Mouse (Mus musculus) bone marrow macrophage, adult 2 months (primary cell): ENCODE measurements around the gene Nppb.

ENCODE experiments used
- CTCF ChIP-seq: IDR thresholded peaks from 2 replicates; pipeline ENCODE4 v1.5.1; 2012; ENCODE audit warnings: low read depth, mild to moderate bottlenecking, low read length, moderate library complexity
- POLR2A ChIP-seq: IDR thresholded peaks from 2 replicates; pipeline ENCODE4 v1.6.1; 2012; ENCODE audit warnings: mild to moderate bottlenecking, low read depth, low read length, borderline replicate concordance

DNA sequence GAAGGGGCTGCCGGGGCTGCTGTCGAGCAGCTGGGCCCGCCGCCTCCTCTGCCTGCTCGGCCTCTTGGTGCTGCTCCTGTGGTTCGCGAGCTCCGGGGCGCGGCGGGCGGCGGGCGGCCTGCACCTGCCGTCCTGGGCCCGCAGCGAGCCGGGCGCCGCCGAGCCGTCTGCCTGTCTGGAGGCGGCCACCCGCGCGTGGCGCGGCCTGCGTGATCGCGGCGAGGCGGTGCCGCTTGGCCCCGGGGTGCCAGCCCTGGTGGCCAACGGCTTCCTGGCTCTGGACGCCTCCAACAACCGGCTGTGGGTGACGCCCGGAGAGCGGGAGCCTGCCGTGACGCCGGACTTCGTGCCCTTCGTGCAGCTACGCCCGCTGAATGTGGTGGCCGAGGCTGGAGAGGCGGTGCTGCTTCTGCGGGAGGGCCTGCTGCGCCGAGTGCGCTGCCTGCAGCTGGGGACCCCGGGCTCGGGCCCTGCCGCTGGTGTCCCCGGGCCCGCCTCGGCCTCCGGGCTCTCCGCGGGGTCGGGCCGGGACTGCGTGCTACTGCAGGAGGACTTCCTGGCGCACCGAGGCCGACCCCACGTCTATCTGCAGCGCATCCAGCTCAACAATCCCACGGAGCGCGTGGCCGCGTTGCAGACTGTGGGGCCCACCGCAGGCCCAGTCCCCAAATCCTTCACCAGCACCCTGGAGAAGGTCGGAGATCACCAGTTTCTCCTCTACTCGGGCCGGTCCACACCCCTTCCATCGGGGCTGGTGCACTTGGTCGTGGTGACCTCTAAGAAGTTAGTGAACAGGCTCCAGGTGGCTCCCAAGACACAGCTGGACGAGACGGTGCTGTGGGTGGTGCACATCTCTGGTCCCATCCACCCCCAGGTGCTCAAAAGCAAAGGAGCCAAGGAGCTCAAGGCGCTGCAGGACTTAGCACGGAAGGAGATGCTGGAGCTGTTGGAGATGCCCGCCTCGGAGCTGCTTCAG, 44.3 kb upstream of the Nppb start:
- no peak for TF ChIP-seq CTCF
- TF ChIP-seq POLR2A: no peak
